Mouse (Mus musculus) intestine, embryonic 16.5 days (tissue): ENCODE results near the gene Gm36176. TPM values are rescaled to one million over a fixed set of nuclear protein-coding genes. Genes with fewer than 3 reads are reported as not detected.

Experiments used
- ATAC-seq: fragments of 200-750 bp; cut with Nextera tagmentation; 2 replicates; pipeline ENCODE4 v1.8.0; 2017; ENCODE audit warnings: moderate TSS enrichment, moderate library complexity
- H3K27ac ChIP-seq: fragments of 300-500 bp; sonication (generic); 2 replicates; pipeline ENCODE4 v1.5.1; 2014; ENCODE audit warnings: mild to moderate bottlenecking, low read length
- H3K27me3 ChIP-seq: fragments of 300-500 bp; sonication (generic); replicated peaks from 2 replicates; pipeline ENCODE4 v1.6.1; 2014; ENCODE audit warnings: low read length, control low read depth, mixed read lengths; ENCODE audit not compliant: control insufficient read depth, insufficient read depth
- H3K36me3 ChIP-seq: fragments of 300-500 bp; sonication (generic); 2 replicates; pipeline ENCODE4 v1.6.1; 2014; ENCODE audit warnings: low read length, control low read depth; ENCODE audit not compliant: control insufficient read depth, insufficient read depth
- H3K4me1 ChIP-seq: fragments of 300-500 bp; sonication (generic); 2 replicates; pipeline ENCODE4 v1.6.1; 2014; ENCODE audit warnings: low read length, control low read depth, mixed read lengths; ENCODE audit not compliant: control insufficient read depth, insufficient read depth
- H3K4me2 ChIP-seq: fragments of 300-500 bp; sonication (generic); 2 replicates; pipeline ENCODE4 v1.6.1; 2014; ENCODE audit warnings: low read depth, low read length, control low read depth
- H3K4me3 ChIP-seq: fragments of 300-500 bp; sonication (generic); 2 replicates; pipeline ENCODE4 v1.5.1; 2014; ENCODE audit warnings: mild to moderate bottlenecking, low read length
- H3K9ac ChIP-seq: fragments of 300-500 bp; sonication (generic); 2 replicates; pipeline ENCODE4 v1.6.1; 2014; ENCODE audit warnings: low read depth, low read length
- H3K9me3 ChIP-seq: fragments of 300-500 bp; sonication (generic); 2 replicates; pipeline ENCODE4 v1.6.1; 2016; ENCODE audit warnings: low read length, control low read depth; ENCODE audit not compliant: control insufficient read depth
- WGBS: fragments of 180-500 bp; shearing (Covaris S2); extraction: QIAGEN DNeasy Blood & Tissue Kit; methylation state at CpG from one replicate; pipeline ENCODE4 v1.1.7; 2014; 5-methylcytosine and 5-hydroxymethylcytosine counted together
- polyA plus RNA-seq: library from polyadenylated mRNA; unstranded; fragments of >200 nt; fragmentation: Nextera tagmentation; extraction: Ambion mirVana; gene quantifications from 2 replicates; pipeline ENCODE4 v1.2.1, GENCODE M21; 2015

Gene Gm36176
- polyA plus RNA-seq, 1 experiment from 2014 or later: not detected

GRCm38 (mm10) chr10:77819203-77819602, 27.4 kb upstream of the Gm36176 start:
- H3K27ac ChIP-seq: no peak overlapping the region
- H3K36me3 ChIP-seq: no peaks in the 10 kb centered on the region
- no peak overlapping the region for H3K4me3 ChIP-seq
- no peak for ATAC-seq
- 37% methylated on average over 4 of the region's 4 CpGs for WGBS
- H3K4me1 ChIP-seq: no peaks in the 10 kb centered on the region
- no peaks in the 10 kb centered on the region for H3K9me3 ChIP-seq
- H3K27me3 ChIP-seq: no peaks in the 10 kb centered on the region
- H3K9ac ChIP-seq: no peak overlapping the region
- no peak overlapping the region for H3K4me2 ChIP-seq

- WGBS: 56% methylated on average over 6 of the region's 6 CpGs
- Histone ChIP-seq H3K4me1 (no peaks in the 10 kb centered on the region), H3K9me3 (no peaks in the 10 kb centered on the region), H3K4me3 (no peak within 1 kb of the TSS), H3K27me3 (no peaks in the 10 kb centered on the region), H3K4me2 (no peak within 1 kb of the TSS), H3K36me3 (no peaks in the 10 kb centered on the region), H3K27ac (no peak within 1 kb of the TSS), H3K9ac (no peak within 1 kb of the TSS)
- ATAC-seq: no peak
Observed at GRCm38 (mm10) chr10:77826951-77827350, 19.7 kb upstream of the Gm36176 start, which contains the start of gene Krtap10-4. Gene Krtap10-4 (minus strand): TSS chr10:77827095.

GRCm38 (mm10) chr10:77835647-77836046, 11.0 kb upstream of the Gm36176 start, which contains the start of gene Krtap10-10:
Gene Krtap10-10 (plus strand): TSS chr10:77835947.
- Histone ChIP-seq H3K4me1 (no peaks in the 10 kb centered on the region), H3K4me3 (no peak within 1 kb of the TSS), H3K27me3 (no peaks in the 10 kb centered on the region), H3K9me3 (no peaks in the 10 kb centered on the region), H3K27ac (no peak within 1 kb of the TSS), H3K9ac (no peak within 1 kb of the TSS), H3K36me3 (no peaks in the 10 kb centered on the region), H3K4me2 (no peak within 1 kb of the TSS)
- ATAC-seq: no peak
- 73% methylated on average over 9 of the region's 9 CpGs for WGBS

GRCm38 (mm10) chr10:77839006-77839405, 7.6 kb upstream of the Gm36176 start:
- no peak overlapping the region for H3K4me2 ChIP-seq
- no peak for ATAC-seq
- no peak overlapping the region for H3K27ac ChIP-seq
- H3K27me3 ChIP-seq: no peaks in the 10 kb centered on the region
- H3K9ac ChIP-seq: no peak overlapping the region
- H3K9me3 ChIP-seq: peaks cover 9% of the 10 kb centered on the region
- no peak overlapping the region for H3K4me3 ChIP-seq
- 64% methylated on average over 6 of the region's 6 CpGs for WGBS
- H3K36me3 ChIP-seq: no peaks in the 10 kb centered on the region
- no peaks in the 10 kb centered on the region for H3K4me1 ChIP-seq

GRCm38 (mm10) chr10:77846961-77847360, 358 bp downstream of the Gm36176 start:
- Histone ChIP-seq H3K27ac (no peak overlapping the region), H3K4me3 (no peak overlapping the region), H3K4me2 (no peak overlapping the region), H3K4me1 (no peaks in the 10 kb centered on the region), H3K9ac (no peak overlapping the region), H3K9me3 (peaks cover 10% of the 10 kb centered on the region), H3K36me3 (no peaks in the 10 kb centered on the region), H3K27me3 (no peaks in the 10 kb centered on the region)
- WGBS: 36% methylated on average over 2 of the region's 2 CpGs
- no peak for ATAC-seq

GRCm38 (mm10) chr10:77847538-77847937, 935 bp downstream of the Gm36176 start:
- H3K9ac ChIP-seq: no peak overlapping the region
- H3K36me3 ChIP-seq: no peaks in the 10 kb centered on the region
- no peak overlapping the region for H3K4me2 ChIP-seq
- H3K9me3 ChIP-seq: peaks cover 10% of the 10 kb centered on the region
- 73% methylated on average over 2 of the region's 2 CpGs for WGBS
- no peaks in the 10 kb centered on the region for H3K4me1 ChIP-seq
- H3K27me3 ChIP-seq: no peaks in the 10 kb centered on the region
- H3K4me3 ChIP-seq: no peak overlapping the region
- ATAC-seq: peak; percentile 58
- no peak overlapping the region for H3K27ac ChIP-seq

- Histone ChIP-seq H3K4me3 (no peak within 1 kb of the TSS), H3K36me3 (no peaks in the 10 kb centered on the region), H3K9me3 (no peaks in the 10 kb centered on the region), H3K9ac (no peak within 1 kb of the TSS), H3K4me2 (no peak within 1 kb of the TSS), H3K27me3 (no peaks in the 10 kb centered on the region), H3K27ac (no peak within 1 kb of the TSS), H3K4me1 (no peaks in the 10 kb centered on the region)
- 60% methylated on average over 9 of the region's 9 CpGs for WGBS
- ATAC-seq: no peak
Observed at GRCm38 (mm10) chr10:77852559-77852958, 6.0 kb downstream of the Gm36176 start, which contains the start of gene Gm10318. Gene Gm10318 (plus strand): TSS chr10:77852859.

GRCm38 (mm10) chr10:77861675-77862074, 15.1 kb downstream of the Gm36176 start, which contains the start of gene Gm3285:
Gene Gm3285 (plus strand): TSS chr10:77861975.
- Histone ChIP-seq H3K27me3 (no peaks in the 10 kb centered on the region), H3K9me3 (no peaks in the 10 kb centered on the region), H3K4me3 (no peak within 1 kb of the TSS), H3K9ac (no peak within 1 kb of the TSS), H3K36me3 (no peaks in the 10 kb centered on the region), H3K4me1 (0 out of 2 replicates have a peak, but pooled peaks cover 2% of the 10 kb centered on the region), H3K27ac (no peak within 1 kb of the TSS), H3K4me2 (no peak within 1 kb of the TSS)
- WGBS: 50% methylated on average over 7 of the region's 7 CpGs
- ATAC-seq: no peak

GRCm38 (mm10) chr10:77864067-77864761, 17.6 kb downstream of the Gm36176 start:
- no peaks in the 10 kb centered on the region for H3K36me3 ChIP-seq
- 26% methylated on average over 14 of the region's 14 CpGs for WGBS
- peak overlapping the region; percentile 52 for H3K9ac ChIP-seq
- H3K27me3 ChIP-seq: no peaks in the 10 kb centered on the region
- 0 out of 2 replicates have a peak, but pooled peaks cover 2% of the 10 kb centered on the region for H3K4me1 ChIP-seq
- peak overlapping the region; percentile 51 for H3K4me2 ChIP-seq
- H3K4me3 ChIP-seq: peak overlapping the region; percentile 35
- H3K27ac ChIP-seq: no peak overlapping the region
- no peaks in the 10 kb centered on the region for H3K9me3 ChIP-seq
- peak; percentile 97 for ATAC-seq
